Comparison of ENCODE assay signal across 1 mouse cellular context in the genomic region with DNA sequence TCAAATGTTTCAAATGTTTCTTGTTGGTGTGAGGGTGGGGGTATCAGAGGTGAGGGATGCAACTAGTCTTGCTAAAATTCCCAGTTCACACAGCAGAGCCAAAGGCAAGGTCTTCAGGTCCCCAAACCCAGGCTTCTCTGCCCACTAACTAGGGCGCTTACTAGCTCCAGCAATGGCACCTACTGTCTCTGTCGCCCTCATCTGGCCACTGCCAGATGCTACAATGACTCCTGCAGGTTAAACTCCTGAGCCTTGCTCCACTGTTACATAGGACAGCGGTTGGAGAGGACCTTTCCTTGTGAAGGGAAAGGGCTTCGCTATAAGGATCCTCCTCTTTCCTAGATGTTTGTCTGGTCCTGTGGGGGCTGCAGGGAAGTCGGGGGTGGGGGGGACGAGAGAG.
A peak's percentile ranks its signal among the peaks of the same experiment; 100 is the strongest.
TF ChIP-seq lines count a peak whose summit lies in the region.

No protein-coding gene starts in this region.

TF ChIP-seq in CH12.LX, 34 proteins besides CTCF, POLR2A, EP300 and RAD21:
- TF ChIP-seq NRF1 (IDR thresholded peaks at IDR 0.05; ENCODE audit: low read depth, low read length): peak; percentile 43; the same call in 1 of the 2 replicates
- TF ChIP-seq MAFK (IDR thresholded peaks at IDR 0.05; ENCODE audit: insufficient replicate concordance, low read length): no peak
- 0 out of 2 replicates have a peak, but pooled peaks have one; percentile 36 for TF ChIP-seq MYC (IDR thresholded peaks at IDR 0.05; ENCODE audit: low read depth, low read length)
- TF ChIP-seq E2F4 (IDR thresholded peaks at IDR 0.05; ENCODE audit: insufficient replicate concordance, low read depth, low read length): no peak
- TF ChIP-seq MAX (IDR thresholded peaks at IDR 0.05; ENCODE audit: low read length): peak; percentile 54; the same call in 1 of the 2 replicates
- peak; percentile 51; the same call in 1 of the 2 replicates for TF ChIP-seq JUND (conservative IDR thresholded peaks at IDR 0.05; ENCODE audit: low read depth, low read length)
- TF ChIP-seq USF1 (IDR thresholded peaks at IDR 0.05; ENCODE audit: low read depth, low read length): no peak
- peak; percentile 37; the same call in 1 of the 2 replicates for TF ChIP-seq MEF2A (IDR thresholded peaks at IDR 0.05; ENCODE audit: borderline replicate concordance, low read depth, low read length)
- 0 out of 2 replicates have a peak, but pooled peaks have one; percentile 43 for TF ChIP-seq UBTF (IDR thresholded peaks at IDR 0.05; ENCODE audit: low read depth, low read length)
- no peak for TF ChIP-seq CHD2 (IDR thresholded peaks at IDR 0.05; ENCODE audit: low read length)
- no peak for TF ChIP-seq JUN (IDR thresholded peaks at IDR 0.05; ENCODE audit: insufficient read depth, low read depth, low read length)
- no peak for TF ChIP-seq ZNF384 (IDR thresholded peaks at IDR 0.05; ENCODE audit: low read depth, low read length)
- TF ChIP-seq HCFC1 (IDR thresholded peaks at IDR 0.05; ENCODE audit: low read depth, low read length): no peak
- peak; percentile 98 for TF ChIP-seq ZC3H11A (IDR thresholded peaks at IDR 0.05; ENCODE audit: low read depth, low read length)
- TF ChIP-seq SMC3 (IDR thresholded peaks at IDR 0.05; ENCODE audit: low read depth, low read length): peak; percentile 99
- no peak for TF ChIP-seq TCF12 (IDR thresholded peaks at IDR 0.05; ENCODE audit: low read depth, low read length)
- TF ChIP-seq PAX5 (IDR thresholded peaks at IDR 0.05; ENCODE audit: low read length): no peak
- TF ChIP-seq ZKSCAN1 (IDR thresholded peaks at IDR 0.05; ENCODE audit: borderline replicate concordance, low read depth, low read length): no peak
- TF ChIP-seq IRF4 (IDR thresholded peaks at IDR 0.05; ENCODE audit: low read depth, low read length): peak; percentile 59
- no peak for TF ChIP-seq ZMIZ1 (IDR thresholded peaks at IDR 0.05; ENCODE audit: low read depth, low read length)
- peak; percentile 20; the same call in 1 of the 2 replicates for TF ChIP-seq NELFE (IDR thresholded peaks at IDR 0.05; ENCODE audit: low read depth, low read length)
- TF ChIP-seq CHD1 (IDR thresholded peaks at IDR 0.05; ENCODE audit: low read depth, low read length): no peak
- TF ChIP-seq GABPA (IDR thresholded peaks at IDR 0.05; ENCODE audit: insufficient replicate concordance, low read depth, low read length): no peak
- 0 out of 2 replicates have a peak, but pooled peaks have one; percentile 68 for TF ChIP-seq SIN3A (IDR thresholded peaks at IDR 0.05; ENCODE audit: low read length)
- TF ChIP-seq ETS1 (conservative IDR thresholded peaks at IDR 0.05; ENCODE audit: low read depth, low read length): 0 out of 2 replicates have a peak, but pooled peaks have one; percentile 21
